Mouse (Mus musculus): Measurements from ENCODE around the gene Kdm6b.
A peak's percentile ranks its signal among the peaks of the same experiment; 100 is the strongest.

Kdm6b gene

GRCm38 (mm10) chr11:69419443-69419812 is 6.0 kb upstream of the Kdm6b start:
- DNase-seq (ENCODE audit: low spot score in 2 of 2): peak in 1 of 2 experiments; percentile 63

DNA sequence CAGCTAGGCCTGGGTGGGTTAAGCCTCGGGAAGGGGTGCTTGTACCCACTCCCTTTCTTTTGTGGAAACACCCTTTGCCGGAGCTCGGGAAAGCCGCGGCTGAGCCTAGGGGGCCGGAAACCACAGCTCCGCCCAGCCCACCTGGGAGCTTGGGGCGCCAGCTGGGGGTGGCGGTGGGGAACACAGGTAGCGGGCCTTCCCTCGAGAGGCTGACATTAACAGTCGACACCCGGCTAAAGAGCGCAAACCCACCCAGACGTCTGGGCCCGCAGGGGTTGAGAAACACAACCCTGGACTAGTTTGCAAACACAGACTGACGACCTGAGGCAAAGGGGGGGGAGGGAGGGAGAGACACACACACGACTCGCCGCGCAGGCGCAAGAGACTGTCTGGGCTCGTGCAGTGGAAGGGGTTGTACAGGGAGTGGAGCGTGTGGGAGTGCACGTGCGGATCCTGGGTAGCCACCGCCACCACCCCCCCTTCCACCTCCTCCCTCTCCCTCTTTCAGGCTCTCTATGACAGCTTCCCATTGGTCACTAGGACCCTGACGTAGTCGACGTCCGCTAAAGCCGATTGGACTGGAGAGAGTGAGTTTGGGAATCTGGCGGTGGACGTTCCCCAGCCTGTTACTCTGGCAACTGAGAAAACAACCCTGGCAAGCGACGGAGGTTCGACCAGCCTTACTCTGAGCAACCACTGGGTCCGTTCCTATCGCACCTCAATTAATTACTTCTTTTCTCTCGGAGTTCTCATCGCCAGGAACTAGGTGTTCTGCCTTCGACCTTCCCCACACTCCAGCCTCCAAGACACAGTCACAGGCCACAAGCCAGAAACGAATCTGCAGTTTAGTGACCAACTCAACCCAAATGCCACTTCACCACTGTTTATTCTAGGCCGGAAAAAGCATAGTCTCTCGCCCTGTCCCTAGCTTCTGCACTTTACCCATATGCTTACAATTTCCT is 5.3 kb upstream of the Kdm6b start:
- DNase-seq (ENCODE audit: low spot score in 2 of 2): peak; percentile 89 to 94

GRCm38 (mm10) chr11:69417449-69418384 is 4.2 kb upstream of the Kdm6b start:
- DNase-seq (ENCODE audit: low spot score in 2 of 2): peak in 1 of 2 experiments; percentile 88

DNA sequence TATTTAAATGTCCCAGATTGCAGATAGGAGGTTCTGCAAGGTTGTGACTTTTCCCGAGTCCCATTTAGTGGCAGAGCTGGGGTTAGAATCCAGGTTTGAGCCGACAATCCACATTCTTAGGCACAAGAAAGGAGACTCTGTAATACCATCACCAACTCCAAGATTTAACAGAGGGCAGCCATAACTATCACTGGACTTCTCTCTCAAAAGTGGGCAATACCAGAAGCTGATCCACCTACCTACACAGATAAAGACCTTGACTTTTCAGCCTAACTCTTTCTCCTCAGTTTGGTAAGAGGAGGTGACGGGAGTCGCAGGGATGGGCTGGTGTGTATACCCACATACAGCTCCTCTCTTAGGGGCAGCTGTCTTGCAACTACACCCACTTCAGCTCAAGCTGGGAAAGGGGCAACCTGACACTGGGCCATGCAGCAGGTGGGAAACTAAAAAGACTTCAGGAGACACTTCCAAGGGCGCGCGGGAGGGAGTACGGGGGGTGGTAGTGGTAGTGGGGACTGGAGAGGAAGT is 3.5 kb upstream of the Kdm6b start:
- no peak for DNase-seq (ENCODE audit: low spot score in 2 of 2)

DNA sequence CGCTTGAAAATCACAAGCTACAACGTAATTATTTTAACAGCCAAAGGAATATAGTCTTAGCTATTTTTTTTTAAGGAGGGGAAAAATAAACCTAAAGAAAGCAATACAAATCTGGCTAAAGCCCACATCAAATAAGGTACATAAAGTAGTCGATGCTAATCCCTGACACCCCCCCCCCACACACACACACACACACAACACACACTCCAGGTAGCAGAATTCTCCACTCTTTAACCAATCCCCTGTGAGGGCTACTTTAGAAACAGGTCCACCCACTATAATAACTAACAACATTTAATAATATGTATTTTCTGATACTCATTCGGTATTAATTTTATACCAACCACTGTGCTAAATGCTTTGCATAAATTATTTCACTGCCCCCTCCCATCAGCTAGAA is 3.0 kb upstream of the Kdm6b start:
- DNase-seq (ENCODE audit: low spot score in 2 of 2): no peak

DNA sequence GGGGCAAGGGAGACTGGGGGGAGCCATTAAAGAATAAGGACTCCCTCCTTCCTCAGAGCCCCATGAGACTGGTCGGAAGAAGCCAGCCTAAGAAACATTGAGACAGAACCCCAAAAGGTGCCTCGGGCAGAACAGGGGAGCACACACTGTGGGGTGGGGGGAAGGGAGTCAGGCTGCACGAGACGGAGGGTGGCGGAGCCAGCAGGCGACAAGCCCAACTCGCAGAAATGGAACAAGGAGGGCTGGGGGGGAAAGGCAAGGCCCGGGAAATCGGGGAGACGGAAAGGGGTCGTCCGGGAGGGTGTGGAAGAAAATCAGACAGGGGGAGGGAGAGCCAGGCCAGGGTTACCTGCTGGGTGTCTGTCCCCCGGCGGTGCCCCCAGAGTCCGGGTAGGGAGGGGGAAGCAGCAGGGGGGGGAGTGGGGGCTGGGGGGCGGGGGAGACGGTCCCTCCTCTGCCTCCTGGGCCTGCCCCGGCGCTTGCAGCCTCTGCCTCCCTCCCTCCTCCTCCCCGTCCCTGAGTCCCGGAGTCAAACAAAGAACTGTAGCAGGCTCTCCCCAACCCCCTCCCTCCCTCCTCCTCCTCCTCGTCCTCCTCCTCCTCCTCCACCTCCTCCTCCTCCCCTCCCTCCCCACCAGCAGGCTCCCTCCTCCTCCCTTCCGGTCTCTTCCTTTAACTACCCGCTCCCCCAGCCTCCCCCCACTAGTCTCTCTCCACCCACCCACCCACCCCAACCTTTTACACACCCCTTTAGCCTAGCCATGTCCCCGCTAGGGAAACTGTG is 2.4 kb upstream of the Kdm6b start:
- no peak for DNase-seq (ENCODE audit: low spot score in 2 of 2)

GRCm38 (mm10) chr11:69415327-69415667 is 1.8 kb upstream of the Kdm6b start:
- DNase-seq (ENCODE audit: low spot score in 2 of 2): no peak

DNA sequence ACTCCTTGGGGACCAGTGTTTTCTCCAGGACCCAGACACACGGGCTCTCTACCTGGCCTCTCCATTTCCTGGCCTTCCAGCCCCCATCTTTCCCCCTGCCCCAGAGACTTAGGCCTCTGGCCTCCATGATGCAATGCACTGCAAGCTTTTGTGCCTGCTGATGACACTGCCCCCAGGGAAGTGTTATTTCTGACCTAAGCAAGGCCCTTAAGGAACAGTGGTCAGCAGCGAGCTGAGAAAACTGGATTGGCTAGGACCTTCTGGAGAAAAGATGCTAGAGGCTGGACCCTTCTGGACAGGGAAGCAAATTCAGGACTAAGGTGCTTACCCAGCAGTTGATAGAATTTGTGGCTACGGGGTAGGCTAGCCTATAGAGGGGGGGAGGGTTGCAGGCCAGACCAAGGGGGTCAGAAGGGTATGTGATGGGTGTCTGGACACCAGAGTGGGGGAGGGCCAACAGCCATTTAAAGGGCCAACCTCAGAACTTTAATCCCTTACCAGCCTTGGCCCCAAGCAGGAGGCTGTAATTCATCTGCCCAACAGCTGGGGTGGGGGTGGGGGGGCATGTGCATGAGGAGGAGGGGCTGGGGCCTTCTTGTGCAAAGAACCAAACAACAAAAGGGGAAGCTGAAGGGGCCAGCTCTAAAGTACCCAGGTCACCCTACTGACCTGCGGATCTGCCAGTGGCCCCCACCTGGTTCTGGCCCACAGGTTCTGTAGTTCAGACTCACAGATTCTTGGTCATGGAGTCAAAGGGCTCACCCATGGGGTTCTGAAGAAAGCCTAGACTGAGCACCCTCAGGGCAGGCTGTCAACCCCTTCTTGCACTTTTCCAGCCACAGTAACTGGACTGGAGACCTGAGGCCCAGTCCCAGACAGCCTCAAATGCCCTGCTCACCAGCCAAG is 1.2 kb upstream of the Kdm6b start:
- peak in 1 of 2 experiments; percentile 31 for DNase-seq (ENCODE audit: low spot score in 2 of 2)

- DNase-seq (ENCODE audit: low spot score in 2 of 2): peak in 1 of 2 experiments; percentile 55
Measured at GRCm38 (mm10) chr11:69412548-69412947, 927 bp downstream of the Kdm6b start.

DNA sequence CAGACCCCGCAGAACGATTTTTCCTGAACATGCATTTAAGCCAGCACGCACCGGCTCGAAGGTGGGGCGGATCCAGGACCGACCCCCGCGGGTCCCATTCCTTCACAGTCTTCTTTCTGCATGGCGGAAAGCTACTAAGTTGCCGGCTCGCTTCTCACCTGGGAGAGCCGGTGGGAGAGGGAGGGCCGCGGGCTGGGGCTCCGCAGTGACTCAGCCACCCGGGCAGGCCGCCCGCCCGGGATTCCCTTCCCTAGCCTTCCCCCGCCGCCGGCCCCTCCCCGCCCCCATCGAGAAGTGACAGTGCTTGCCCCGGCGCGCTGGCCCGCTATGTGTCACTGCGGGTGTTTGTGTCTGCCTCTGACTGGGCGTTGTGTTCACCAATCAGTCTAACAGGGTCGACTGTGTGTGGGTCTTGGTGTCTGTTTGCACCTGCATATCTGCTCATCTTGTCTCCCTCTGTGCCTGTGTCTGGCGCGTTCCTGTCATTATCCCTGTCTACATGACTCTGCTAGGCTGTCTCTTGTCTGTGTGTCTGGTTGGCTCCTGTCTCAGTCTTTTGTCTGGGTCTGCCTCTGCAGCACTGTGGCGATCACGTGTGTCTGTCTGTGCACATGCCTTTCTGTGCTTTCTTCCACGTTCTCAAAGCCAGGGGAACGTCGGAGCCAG is 1.8 kb downstream of the Kdm6b start:
- DNase-seq (ENCODE audit: low spot score in 2 of 2): peak in 1 of 2 experiments; percentile 70

- DNase-seq (ENCODE audit: low spot score in 2 of 2): peak in 1 of 2 experiments; percentile 95
Measured at GRCm38 (mm10) chr11:69411073-69411535, 2.4 kb downstream of the Kdm6b start.

DNA sequence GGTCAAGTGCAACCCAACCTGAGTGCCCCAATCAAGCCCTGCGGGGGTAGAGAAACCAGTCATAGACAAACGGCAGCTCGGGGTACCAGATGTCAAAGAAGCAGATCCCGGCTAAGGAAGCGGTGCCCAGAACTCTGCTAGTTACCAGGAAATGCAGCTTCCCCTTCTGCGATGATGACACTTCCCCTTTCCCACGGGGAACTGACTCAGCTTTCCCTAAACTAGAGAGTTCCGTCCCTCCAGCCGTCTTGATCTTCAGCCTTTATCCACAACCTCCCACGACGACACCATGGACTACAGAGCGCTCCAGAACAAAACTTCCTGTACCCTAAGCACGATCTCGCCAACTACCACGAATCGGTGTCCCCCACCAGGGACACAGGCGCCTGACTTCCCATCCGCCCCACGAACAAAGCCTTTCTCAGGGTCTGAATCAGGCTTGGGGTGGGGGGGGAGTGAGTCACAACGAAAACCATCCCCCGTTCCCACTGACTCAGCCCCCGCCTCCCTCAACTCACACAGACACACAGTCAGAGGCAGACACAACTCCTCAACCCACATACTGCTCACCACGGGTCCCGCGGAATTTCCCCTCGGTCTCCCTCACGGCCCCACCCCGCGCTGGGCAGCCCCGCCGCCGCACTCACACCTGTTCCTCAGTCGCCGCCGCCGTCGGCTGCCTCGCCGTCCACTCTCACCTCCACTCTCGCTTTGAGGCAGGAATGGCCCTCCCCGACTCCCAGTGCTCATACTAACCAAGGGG is 3.0 kb downstream of the Kdm6b start:
- DNase-seq (ENCODE audit: low spot score in 2 of 2): peak in 1 of 2 experiments; percentile 67

GRCm38 (mm10) chr11:69410045-69410309 is 3.5 kb downstream of the Kdm6b start:
- DNase-seq (ENCODE audit: low spot score in 2 of 2): no peak

DNA sequence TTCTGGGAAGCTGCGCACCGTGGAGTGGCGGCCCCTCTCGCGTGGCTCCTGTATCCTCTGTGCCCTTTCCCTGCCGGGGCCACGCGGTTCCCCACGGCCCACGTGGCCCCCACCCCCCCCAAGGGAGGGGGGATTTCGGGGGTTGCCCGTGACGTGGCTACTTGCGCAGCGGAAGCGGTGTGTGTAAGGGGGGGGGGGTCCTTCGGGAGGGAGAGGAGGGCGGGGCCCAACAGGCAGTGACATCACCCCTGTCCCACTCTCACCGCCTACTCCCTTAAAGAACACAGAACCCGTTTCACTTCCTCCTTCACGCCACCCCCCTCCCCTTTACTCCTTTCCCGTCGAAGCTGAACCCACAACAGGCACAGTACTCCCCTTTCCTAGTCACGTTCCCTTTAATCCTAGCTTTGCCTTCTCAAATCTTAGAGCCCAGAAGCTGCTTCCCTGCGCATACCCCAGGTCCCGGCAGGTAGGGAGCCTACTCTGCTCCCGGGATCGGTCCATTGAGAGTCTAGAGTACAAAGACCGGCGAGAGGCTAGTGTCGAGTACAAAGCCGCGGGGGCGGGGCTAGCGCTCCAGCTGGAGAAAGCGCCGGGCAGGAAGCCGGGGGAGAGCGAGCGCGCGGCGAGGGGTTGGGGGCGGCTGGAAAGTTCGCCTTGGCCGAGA is 4.0 kb downstream of the Kdm6b start:
- DNase-seq (ENCODE audit: low spot score in 2 of 2): peak in 1 of 2 experiments; percentile 81

DNA sequence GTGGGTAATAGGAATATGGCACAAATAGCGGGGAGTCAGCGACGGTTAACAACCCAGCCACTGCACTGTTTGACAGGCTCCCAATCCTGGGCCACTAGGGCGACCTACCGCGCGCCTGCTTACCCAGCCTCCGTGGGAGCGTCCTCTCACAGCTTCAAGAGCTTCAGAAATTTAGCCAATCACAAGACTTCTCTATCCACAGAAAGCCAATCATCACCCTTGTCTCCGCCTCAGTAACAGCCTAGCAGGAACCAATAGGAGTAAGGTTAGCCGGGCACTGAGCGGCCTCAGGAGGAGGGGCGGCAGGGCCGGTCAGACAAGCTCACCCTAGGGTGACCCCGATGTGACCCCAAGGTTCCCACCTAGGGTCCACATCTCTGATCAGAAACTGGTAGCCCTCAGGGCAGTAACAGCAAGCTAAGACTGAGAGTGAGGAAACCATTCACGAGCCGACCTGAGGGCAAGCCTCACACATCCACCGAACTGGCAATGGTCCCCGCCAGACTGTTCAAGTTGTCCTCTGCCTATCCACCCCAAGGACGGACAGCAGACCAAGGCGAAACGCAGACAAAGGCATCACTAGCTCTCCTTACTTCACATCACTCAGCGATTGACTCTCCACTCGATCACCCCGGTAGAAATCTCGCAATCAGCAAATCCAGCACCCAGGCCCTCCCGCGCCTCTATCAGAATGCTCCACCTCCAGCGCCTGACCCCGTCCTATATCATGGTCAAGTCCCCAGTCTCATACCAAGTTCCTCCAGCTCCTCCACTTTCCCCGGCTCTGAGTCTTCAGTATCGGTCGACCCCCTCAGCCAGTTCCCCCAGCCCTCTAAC is 4.7 kb downstream of the Kdm6b start:
- peak; percentile 89 to 91 for DNase-seq (ENCODE audit: low spot score in 2 of 2)

- no peak for DNase-seq (ENCODE audit: low spot score in 2 of 2)
Measured at GRCm38 (mm10) chr11:69407724-69408004, 5.8 kb downstream of the Kdm6b start.

GRCm38 (mm10) chr11:69406867-69407723 is 6.4 kb downstream of the Kdm6b start:
- DNase-seq (ENCODE audit: low spot score in 2 of 2): no peak
